Mouse (Mus musculus) heart, embryonic 12.5 days (tissue): ENCODE measurements around the gene Atp8b5. TPM values are rescaled to one million over a fixed set of nuclear protein-coding genes. Genes with fewer than 3 reads are reported as not detected.

ENCODE experiments used
- ATAC-seq: fragments of 200-750 bp; cut with Nextera tagmentation; 2 replicates; pipeline ENCODE4 v1.8.0; 2017; ENCODE audit warnings: moderate TSS enrichment, moderate library complexity; ENCODE audit not compliant: insufficient number of reproducible peaks, low FRiP score
- H3K27ac ChIP-seq: fragments of 300-500 bp; sonication (generic); 2 replicates; pipeline ENCODE4 v1.5.1; 2016; ENCODE audit warnings: mild to moderate bottlenecking, moderate library complexity; ENCODE audit not compliant: poor library complexity, severe bottlenecking
- H3K27me3 ChIP-seq: fragments of 300-500 bp; sonication (generic); replicated peaks from 2 replicates; pipeline ENCODE4 v1.6.1; 2016; ENCODE audit warnings: mild to moderate bottlenecking, moderate library complexity
- H3K36me3 ChIP-seq: fragments of 300-500 bp; sonication (generic); 2 replicates; pipeline ENCODE4 v1.6.1; 2016; ENCODE audit warnings: mild to moderate bottlenecking, moderate library complexity
- H3K4me1 ChIP-seq: fragments of 300-500 bp; sonication (generic); replicated peaks from 2 replicates; pipeline ENCODE4 v1.6.1; 2016; ENCODE audit warnings: mild to moderate bottlenecking
- H3K4me2 ChIP-seq: fragments of 300-500 bp; sonication (generic); 2 replicates; pipeline ENCODE4 v1.6.1; 2016; ENCODE audit warnings: mild to moderate bottlenecking, moderate library complexity
- H3K4me3 ChIP-seq: fragments of 300-500 bp; sonication (generic); 2 replicates; pipeline ENCODE4 v1.5.1; 2016; ENCODE audit warnings: mild to moderate bottlenecking
- H3K9ac ChIP-seq: fragments of 300-500 bp; sonication (generic); 2 replicates; pipeline ENCODE4 v1.6.1; 2016; ENCODE audit warnings: mild to moderate bottlenecking, moderate library complexity
- H3K9me3 ChIP-seq: fragments of 300-500 bp; sonication (generic); replicated peaks from 2 replicates; pipeline ENCODE4 v1.6.1; 2016; ENCODE audit warnings: mild to moderate bottlenecking, moderate library complexity
- WGBS: fragments of 180-500 bp; shearing (Covaris S2); methylation state at CpG from one replicate; pipeline ENCODE4 v1.1.7; 2016; 5-methylcytosine and 5-hydroxymethylcytosine counted together
- polyA plus RNA-seq: library from polyadenylated mRNA; unstranded; fragments of >200 nt; fragmentation: Nextera tagmentation; extraction: Ambion mirVana; gene quantifications from 2 replicates; pipeline ENCODE4 v1.2.1, GENCODE M21; 2016

Gene Atp8b5
- polyA plus RNA-seq, 1 experiment from 2014 or later, result not detected

- no peak overlapping the region for H3K27ac ChIP-seq
- no peaks in the 10 kb centered on the region for H3K9me3 ChIP-seq
- no peak overlapping the region for H3K4me3 ChIP-seq
- no peaks in the 10 kb centered on the region for H3K36me3 ChIP-seq
- H3K27me3 ChIP-seq, result peaks cover 10% of the 10 kb centered on the region
- no peak for ATAC-seq
- peak overlapping the region; percentile 37; the same call in 1 of the 2 replicates for H3K4me2 ChIP-seq
- 66% methylated on average over 11 of the region's 11 CpGs for WGBS
- no peak overlapping the region for H3K9ac ChIP-seq
- H3K4me1 ChIP-seq, result peaks cover 15% of the 10 kb centered on the region
Measured at GRCm38 (mm10) chr4:43383246-43384082, 116.5 kb downstream of the Atp8b5 start.

GRCm38 (mm10) chr4:43384083-43384460 lies 117.1 kb downstream of the Atp8b5 start:
- H3K9me3 ChIP-seq, result no peaks in the 10 kb centered on the region
- no peak overlapping the region for H3K4me3 ChIP-seq
- H3K9ac ChIP-seq, result no peak overlapping the region
- no peaks in the 10 kb centered on the region for H3K36me3 ChIP-seq
- H3K4me2 ChIP-seq, result no peak overlapping the region
- no peak overlapping the region for H3K27ac ChIP-seq
- peaks cover 17% of the 10 kb centered on the region for H3K4me1 ChIP-seq
- peaks cover 10% of the 10 kb centered on the region for H3K27me3 ChIP-seq
- no peak for ATAC-seq
- WGBS, result 84% methylated on average over 5 of the region's 5 CpGs

- H3K27ac ChIP-seq, result no peak overlapping the region
- H3K4me2 ChIP-seq, result no peak overlapping the region
- H3K4me3 ChIP-seq, result no peak overlapping the region
- no peak for ATAC-seq
- WGBS, result 93% methylated on average over 3 of the region's 3 CpGs
- peaks cover 10% of the 10 kb centered on the region for H3K27me3 ChIP-seq
- no peak overlapping the region for H3K9ac ChIP-seq
- no peaks in the 10 kb centered on the region for H3K36me3 ChIP-seq
- H3K9me3 ChIP-seq, result no peaks in the 10 kb centered on the region
- H3K4me1 ChIP-seq, result peaks cover 21% of the 10 kb centered on the region
Measured at GRCm38 (mm10) chr4:43384541-43384940, 117.6 kb downstream of the Atp8b5 start.

- Histone ChIP-seq H3K9me3 (no peaks in the 10 kb centered on the region), H3K36me3 (no peaks in the 10 kb centered on the region), H3K4me2 (no peak overlapping the region), H3K4me1 (peaks cover 27% of the 10 kb centered on the region), H3K4me3 (no peak overlapping the region), H3K27me3 (no peaks in the 10 kb centered on the region), H3K9ac (no peak overlapping the region), H3K27ac (no peak overlapping the region)
- ATAC-seq, result no peak
Measured at GRCm38 (mm10) chr4:43386932-43387331, 120.0 kb downstream of the Atp8b5 start.

- H3K9me3 ChIP-seq, result no peaks in the 10 kb centered on the region
- no peaks in the 10 kb centered on the region for H3K27me3 ChIP-seq
- peak overlapping the region; percentile 63; the same call in 1 of the 2 replicates for H3K27ac ChIP-seq
- no peak for ATAC-seq
- peaks cover 25% of the 10 kb centered on the region for H3K4me1 ChIP-seq
- no peak overlapping the region for H3K4me3 ChIP-seq
- H3K4me2 ChIP-seq, result no peak overlapping the region
- H3K36me3 ChIP-seq, result no peaks in the 10 kb centered on the region
- WGBS, result 63% methylated on average over 2 of the region's 2 CpGs
- no peak overlapping the region for H3K9ac ChIP-seq
Measured at GRCm38 (mm10) chr4:43389390-43389789, 122.4 kb downstream of the Atp8b5 start.

- no peak overlapping the region for H3K4me3 ChIP-seq
Measured at GRCm38 (mm10) chr4:43389845-43390440, 123.0 kb downstream of the Atp8b5 start.

GRCm38 (mm10) chr4:43391521-43392050 lies 124.6 kb downstream of the Atp8b5 start:
- Histone ChIP-seq H3K9me3 (no peaks in the 10 kb centered on the region), H3K4me2 (no peak overlapping the region), H3K36me3 (no peaks in the 10 kb centered on the region), H3K27me3 (no peaks in the 10 kb centered on the region), H3K4me1 (peaks cover 38% of the 10 kb centered on the region), H3K4me3 (no peak overlapping the region), H3K9ac (no peak overlapping the region), H3K27ac (no peak overlapping the region)
- 75% methylated on average over 3 of the region's 3 CpGs for WGBS
- no peak for ATAC-seq

More at GRCm38 (mm10) chr4:43389845-43390440, 123.0 kb downstream of the Atp8b5 start:
- Histone ChIP-seq H3K27me3 (no peaks in the 10 kb centered on the region), H3K4me2 (no peak overlapping the region), H3K4me1 (peaks cover 31% of the 10 kb centered on the region), H3K9ac (peak overlapping the region; percentile 28; the same call in 1 of the 2 replicates), H3K36me3 (no peaks in the 10 kb centered on the region), H3K9me3 (no peaks in the 10 kb centered on the region), H3K27ac (peak overlapping the region; percentile 63)
- 57% methylated on average over 9 of the region's 9 CpGs for WGBS
- no peak for ATAC-seq

- H3K4me2 ChIP-seq, result peak overlapping the region; percentile 48
- WGBS, result 19% methylated on average over 15 of the region's 15 CpGs
- H3K27ac ChIP-seq, result peak overlapping the region; percentile 91
- H3K9ac ChIP-seq, result peak overlapping the region; percentile 60; the same call in 1 of the 2 replicates
- H3K27me3 ChIP-seq, result no peaks in the 10 kb centered on the region
- peaks cover 50% of the 10 kb centered on the region for H3K4me1 ChIP-seq
- H3K4me3 ChIP-seq, result 0 out of 2 replicates have a peak overlapping the region, but pooled peaks have one; percentile 2
- H3K36me3 ChIP-seq, result no peaks in the 10 kb centered on the region
- H3K9me3 ChIP-seq, result no peaks in the 10 kb centered on the region
- ATAC-seq, result peak; percentile 69
Measured at GRCm38 (mm10) chr4:43394345-43394891, 127.5 kb downstream of the Atp8b5 start.

- Histone ChIP-seq H3K4me3 (no peak overlapping the region), H3K4me1 (peaks cover 50% of the 10 kb centered on the region), H3K9ac (peak overlapping the region; percentile 60; the same call in 1 of the 2 replicates), H3K9me3 (no peaks in the 10 kb centered on the region), H3K27ac (peak overlapping the region; percentile 91), H3K36me3 (no peaks in the 10 kb centered on the region), H3K27me3 (no peaks in the 10 kb centered on the region), H3K4me2 (peak overlapping the region; percentile 48)
- 65% methylated on average over 5 of the region's 5 CpGs for WGBS
- ATAC-seq, result no peak
Measured at GRCm38 (mm10) chr4:43395147-43395546, 128.2 kb downstream of the Atp8b5 start.

- no peak overlapping the region for H3K4me3 ChIP-seq
- peaks cover 52% of the 10 kb centered on the region for H3K4me1 ChIP-seq
- H3K27me3 ChIP-seq, result no peaks in the 10 kb centered on the region
- H3K36me3 ChIP-seq, result no peaks in the 10 kb centered on the region
- peak overlapping the region; percentile 13; the same call in 1 of the 2 replicates for H3K27ac ChIP-seq
- H3K9me3 ChIP-seq, result no peaks in the 10 kb centered on the region
- WGBS, result 74% methylated on average over 9 of the region's 9 CpGs
- H3K9ac ChIP-seq, result no peak overlapping the region
- ATAC-seq, result no peak
- no peak overlapping the region for H3K4me2 ChIP-seq
Measured at GRCm38 (mm10) chr4:43395836-43396235, 128.9 kb downstream of the Atp8b5 start.

- Histone ChIP-seq H3K9me3 (no peaks in the 10 kb centered on the region), H3K4me1 (peaks cover 56% of the 10 kb centered on the region)
- ATAC-seq, result no peak
Measured at GRCm38 (mm10) chr4:43396381-43396780, 129.4 kb downstream of the Atp8b5 start.

More at GRCm38 (mm10) chr4:43396381-43396780, 129.4 kb downstream of the Atp8b5 start:
- H3K27me3 ChIP-seq, result no peaks in the 10 kb centered on the region
- H3K36me3 ChIP-seq, result no peaks in the 10 kb centered on the region
- H3K9ac ChIP-seq, result no peak overlapping the region
- no peak overlapping the region for H3K4me3 ChIP-seq
- 80% methylated on average over 5 of the region's 5 CpGs for WGBS
- no peak overlapping the region for H3K27ac ChIP-seq
- H3K4me2 ChIP-seq, result no peak overlapping the region
